ENCODE assay signal across 8 mouse cellular contexts in the genomic region with DNA sequence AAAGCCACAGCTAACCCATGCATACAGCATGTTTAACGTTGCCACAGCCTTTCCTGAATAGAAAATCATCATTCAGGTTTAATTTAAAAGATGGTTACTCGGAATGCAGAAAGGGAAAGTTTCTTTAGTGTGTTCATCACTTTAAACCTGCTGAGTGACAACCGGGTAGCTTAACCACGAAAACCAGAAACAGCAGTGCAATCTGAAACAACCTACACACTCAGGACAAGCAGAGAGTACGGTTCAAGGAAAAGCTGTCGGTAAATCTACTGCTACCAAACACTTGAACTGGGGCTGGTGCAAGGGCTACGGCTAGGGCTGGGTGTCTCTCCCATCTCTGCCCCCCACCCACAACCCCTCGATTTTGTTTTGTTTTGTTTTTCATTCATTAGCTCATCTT. TPM values are rescaled to one million over a fixed set of nuclear protein-coding genes. Genes with fewer than 3 reads are reported as not detected.
DNase-seq lines count a peak whose midpoint lies in the region; ATAC-seq and TF ChIP-seq lines count a peak whose summit lies in the region.

No protein-coding gene starts in this region.

- no peak for ATAC-seq in hindbrain, embryonic 16.5 days

- no peak for DNase-seq in layer of hippocampus, adult 2 months (ENCODE audit: low spot score in 2 of 2)
- no peak for DNase-seq in layer of hippocampus, postnatal 36 days
- peak; percentile 34 for DNase-seq in naive thymus-derived CD4-positive, alpha-beta T cell, adult 2 months (ENCODE audit: low read depth)
- DNase-seq in urinary bladder, adult 2 months (ENCODE audit: low spot score): no peak
- no peak for DNase-seq in gastrocnemius, adult 18-20 months (ENCODE audit: low spot score)
- DNase-seq in thymus, postnatal 10 days (ENCODE audit: low spot score in 2 of 2): no peak

- H3K27me3 ChIP-seq in hindbrain, embryonic 16.5 days (replicated peaks; ENCODE audit: control insufficient read depth, insufficient read depth, low read length): no peaks in the 10 kb centered on the region

- H3K4me1 ChIP-seq in brown adipose tissue, adult 24 weeks (ENCODE audit: control insufficient read depth, insufficient read depth, insufficient read length, low read length): peaks cover 6% of the 10 kb centered on the region
- H3K4me1 ChIP-seq in hindbrain, embryonic 16.5 days (ENCODE audit: control insufficient read depth, insufficient read depth, low read depth, low read length): peaks cover 12% of the 10 kb centered on the region

- H3K9me3 ChIP-seq in hindbrain, embryonic 16.5 days (ENCODE audit: control insufficient read depth, low read length): no peaks in the 10 kb centered on the region

- no peak for TF ChIP-seq CTCF in layer of hippocampus, adult 2 months (conservative IDR thresholded peaks at IDR 0.05)

- H3K9ac ChIP-seq in hindbrain, embryonic 16.5 days (ENCODE audit: low read depth, low read length): peak overlapping the region; percentile 94

- WGBS in hindbrain, embryonic 16.5 days: 5% methylated on average over 8 of the region's 8 CpGs

- H3K4me3 ChIP-seq in layer of hippocampus, adult 2 months: peak overlapping the region; percentile 66
- H3K4me3 ChIP-seq in brown adipose tissue, adult 24 weeks (ENCODE audit: insufficient read depth, low read depth, low read length): peak overlapping the region; percentile 84
- H3K4me3 ChIP-seq in hindbrain, embryonic 16.5 days (ENCODE audit: low read length): peak overlapping the region; percentile 53

- H3K36me3 ChIP-seq in hindbrain, embryonic 16.5 days (ENCODE audit: control insufficient read depth, insufficient read depth, low read length): no peaks in the 10 kb centered on the region

- H3K4me2 ChIP-seq in hindbrain, embryonic 16.5 days (ENCODE audit: low read length): peak overlapping the region; percentile 84

- H3K27ac ChIP-seq in layer of hippocampus, adult 2 months: peak overlapping the region; percentile 96
- H3K27ac ChIP-seq in brown adipose tissue, adult 24 weeks (replicated peaks; ENCODE audit: low read depth, low read length): peak overlapping the region; percentile 6; the same call in 1 of the 2 replicates
- no peak overlapping the region for H3K27ac ChIP-seq in hindbrain, embryonic 16.5 days (ENCODE audit: low read depth, low read length)

RNA-seq across cellular contexts. Expression of a gene that starts 1.5 kb away (rescaled TPM):
- total RNA-seq in layer of hippocampus, adult 2 months (2021): 10 to 100 TPM; 91.1 to 93.7 TPM
- 10 to 100 TPM; 73.6 to 99.1 TPM for total RNA-seq in layer of hippocampus, postnatal 36 days (2021)
- polyA plus RNA-seq in brown adipose tissue, adult 24 weeks (2012; ENCODE audit: insufficient read depth, insufficient read length, missing spikeins): 2.6 and 3.4 TPM in 2 replicates
- polyA plus RNA-seq in hindbrain, embryonic 16.5 days (2015; fragmentation: Nextera tagmentation; extraction: Ambion mirVana): 35.4 and 37.1 TPM in 2 replicates
- polyA plus RNA-seq in urinary bladder, adult 2 months (2012; rRNA removed): 6.1 and 8.6 TPM in 2 replicates
- total RNA-seq in gastrocnemius, adult 18-20 months (2021): 1 to 10 TPM; 5.6 to 6.5 TPM

RNA-seq across cellular contexts. Expression of a gene that starts 47.4 kb away (rescaled TPM):
- total RNA-seq in layer of hippocampus, adult 2 months (2021): 1 to 10 TPM; 4.3 to 5.1 TPM
- total RNA-seq in layer of hippocampus, postnatal 36 days (2021): 1 to 10 TPM; 3.8 to 4.1 TPM
- polyA plus RNA-seq in brown adipose tissue, adult 24 weeks (2012; ENCODE audit: insufficient read depth, insufficient read length, missing spikeins): 21.4 and 26.2 TPM in 2 replicates
- 8.3 and 9.7 TPM in 2 replicates for polyA plus RNA-seq in hindbrain, embryonic 16.5 days (2015; fragmentation: Nextera tagmentation; extraction: Ambion mirVana)
- polyA plus RNA-seq in urinary bladder, adult 2 months (2012; rRNA removed): 27.7 and 29.0 TPM in 2 replicates
- under 1 TPM; 0.43 to 0.76 TPM for total RNA-seq in gastrocnemius, adult 18-20 months (2021)

Comparison
In these comparisons a context has a peak if more than half of its experiments do, and no peak if none do; other contexts are left out.
1. RNA of a gene that starts 1.5 kb away (total RNA-seq): 73.6 to 99.1 TPM in layer of hippocampus, postnatal 36 days and 91.1 to 93.7 TPM in layer of hippocampus, adult 2 months; 5.6 to 6.5 TPM in gastrocnemius, adult 18-20 months; every median in the first group is over 4 times any median in the second.
2. Peak in every context shown above with its lines, with median percentiles within 50 percentile points of each other: H3K4me3 ChIP-seq.